Mouse (Mus musculus) G1E (cell line): ENCODE data around the gene Nhlrc2. TPM values are rescaled to one million over a fixed set of nuclear protein-coding genes. Genes with fewer than 3 reads are reported as not detected.
A peak's percentile ranks its signal among the peaks of the same experiment; 100 is the strongest.

Experiments used
- ATAC-seq: 2 replicates; pipeline ENCODE4 v1.8.0; 2016; ENCODE audit warnings: mild to moderate bottlenecking; ENCODE audit not compliant: insufficient number of reproducible peaks, poor library complexity, low FRiP score, severe bottlenecking; ENCODE audit errors: extremely low read depth
- DNase-seq: peaks from one replicate; pipeline ENCODE4 v3.0.0; 2012; ENCODE audit warnings: low spot score
- H3K27me3 ChIP-seq: 2 replicates; pipeline ENCODE4 v1.6.1; 2012; ENCODE audit warnings: mild to moderate bottlenecking, low read length, inconsistent platforms; ENCODE audit not compliant: insufficient read depth
- H3K36me3 ChIP-seq: replicated peaks from 2 replicates; pipeline ENCODE3; 2012; ENCODE audit warnings: mild to moderate bottlenecking, inconsistent platforms
- H3K4me1 ChIP-seq: 2 replicates; pipeline ENCODE4 v1.6.1; 2012; ENCODE audit warnings: low read depth, low read length, inconsistent platforms, mixed read lengths; ENCODE audit not compliant: insufficient read depth
- H3K4me3 ChIP-seq: 2 replicates; pipeline ENCODE4 v1.5.1; 2012; ENCODE audit warnings: low read depth, mild to moderate bottlenecking, inconsistent platforms, low read length, moderate library complexity, mixed read lengths
- H3K9me3 ChIP-seq: replicated peaks from 2 replicates; pipeline ENCODE4 v1.6.1; 2012; ENCODE audit warnings: inconsistent platforms
- CTCF ChIP-seq: IDR thresholded peaks from 2 replicates; pipeline ENCODE4 v1.5.1; 2012; ENCODE audit warnings: low read depth, low read length, inconsistent platforms, mixed read lengths
- GATA1 ChIP-seq: IDR thresholded peaks from 2 replicates; pipeline ENCODE4 v1.6.1; 2012; ENCODE audit warnings: borderline replicate concordance, low read length, inconsistent platforms, mixed read lengths
- GATA2 ChIP-seq: IDR thresholded peaks from 2 replicates; pipeline ENCODE4 v1.6.1; 2012; ENCODE audit warnings: low read depth, low read length, inconsistent platforms, borderline replicate concordance
- POLR2AphosphoS5 ChIP-seq: IDR thresholded peaks from 2 replicates; pipeline ENCODE4 v1.6.1; 2012; ENCODE audit warnings: low read depth, low read length, inconsistent platforms; ENCODE audit not compliant: insufficient replicate concordance
- TAL1 ChIP-seq: conservative IDR thresholded peaks from 2 replicates; pipeline ENCODE4 v1.6.1; 2012; ENCODE audit warnings: low read depth, low read length, inconsistent platforms, mixed read lengths
- polyA plus RNA-seq: library from polyadenylated mRNA; stranded (reverse); fragments of >175 nt; gene quantifications from 2 replicates; pipeline ENCODE4 v1.2.3, GENCODE M21; 2012
- total RNA-seq, 2 experiments: library from RNA; stranded (forward) in 1 of 2; stranded (reverse) in 1 of 2; fragments of 200-1000 nt in 1 of 2; fragments of >200 nt in 1 of 2; fragmentation: Nextera tagmentation in 1 of 2; gene quantifications; 2 replicates each; pipeline ENCODE4 v1.2.3; 2014 to 2017

The Nhlrc2 gene
- total and polyA plus RNA-seq, 3 experiments = 7.3 to 18.2 (median 16.7) TPM

DNA sequence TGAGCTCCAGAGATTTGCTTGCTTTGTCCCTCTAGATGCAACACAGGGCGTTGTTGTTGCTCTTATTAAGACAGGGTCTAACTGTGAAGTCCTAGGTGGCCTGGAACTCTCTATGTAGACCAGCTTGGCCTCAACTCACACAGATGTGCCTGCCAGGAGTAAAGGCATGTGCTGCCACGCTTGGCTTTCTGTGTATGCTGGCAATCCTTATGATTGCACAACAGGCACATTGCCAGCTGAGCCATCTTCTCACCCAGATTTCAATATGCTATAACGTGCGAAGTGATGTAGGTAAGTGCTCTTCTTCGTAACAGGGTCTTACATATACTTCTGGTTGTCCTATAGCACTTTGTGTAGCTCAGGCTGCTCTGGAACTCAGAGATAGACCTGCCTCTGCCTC, 23.9 kb downstream of the Nhlrc2 start:
- no peak overlapping the region for H3K4me3 ChIP-seq
- no peaks in the 10 kb centered on the region for H3K9me3 ChIP-seq
- DNase-seq = no peak
- no peak for ATAC-seq
- TF ChIP-seq POLR2AphosphoS5 (no peak), TAL1 (no peak), GATA2 (no peak), CTCF (no peak)
- peaks cover 55% of the 10 kb centered on the region for H3K36me3 ChIP-seq
- peaks cover 59% of the 10 kb centered on the region for H3K4me1 ChIP-seq
- H3K27me3 ChIP-seq = no peaks in the 10 kb centered on the region

DNA sequence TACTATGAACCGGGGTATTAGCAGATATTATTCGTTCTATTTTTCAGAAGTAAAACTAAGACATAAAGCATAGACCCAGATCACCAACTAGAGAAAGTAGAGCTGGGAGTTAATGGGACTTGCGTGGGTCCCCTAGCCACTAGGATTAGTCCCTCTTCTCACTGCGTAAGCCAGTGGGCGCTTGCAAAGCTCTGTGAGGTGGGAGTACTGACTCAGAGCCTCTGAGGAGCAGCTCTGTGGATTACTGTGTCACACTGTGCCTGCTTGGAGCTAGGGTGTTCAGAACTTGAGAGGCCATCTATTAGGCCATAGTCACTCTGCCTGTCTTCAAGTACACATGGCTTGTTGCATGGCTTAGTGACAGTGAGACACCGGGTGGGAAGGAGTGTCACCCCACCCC, 25.1 kb downstream of the Nhlrc2 start:
- DNase-seq = no peak
- TF ChIP-seq GATA1 (no peak), GATA2 (no peak), TAL1 (no peak)
- Histone ChIP-seq H3K4me3 (no peak overlapping the region), H3K36me3 (peaks cover 55% of the 10 kb centered on the region), H3K9me3 (no peaks in the 10 kb centered on the region), H3K27me3 (no peaks in the 10 kb centered on the region), H3K4me1 (peaks cover 61% of the 10 kb centered on the region)
- ATAC-seq = no peak

DNA sequence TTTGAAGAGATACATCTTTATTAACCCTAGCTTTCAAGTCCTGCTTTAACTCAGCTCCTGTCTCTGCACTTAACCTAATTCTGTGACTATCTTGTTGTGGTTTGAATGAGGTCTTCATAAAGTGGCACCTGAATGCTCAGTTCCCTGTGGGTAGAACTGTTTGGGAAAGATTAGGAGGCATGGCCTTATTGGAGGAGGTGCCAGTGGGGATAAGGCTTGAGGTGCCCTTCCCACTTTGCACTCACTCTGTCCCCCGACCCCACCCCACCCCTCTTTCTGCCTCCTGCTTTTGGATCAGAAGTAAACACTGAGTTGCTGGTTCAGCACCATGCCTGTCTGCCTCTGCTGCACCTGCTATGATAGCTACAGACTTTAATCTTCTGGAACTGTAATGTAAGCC, 29.7 kb downstream of the Nhlrc2 start:
- Histone ChIP-seq H3K9me3 (no peaks in the 10 kb centered on the region), H3K4me3 (no peak overlapping the region), H3K27me3 (no peaks in the 10 kb centered on the region), H3K36me3 (peaks cover 59% of the 10 kb centered on the region), H3K4me1 (peaks cover 37% of the 10 kb centered on the region)
- TF ChIP-seq GATA2 (no peak), TAL1 (peak; percentile 40; the same call in 1 of the 2 replicates), GATA1 (no peak)
- no peak for ATAC-seq
- DNase-seq = no peak

DNA sequence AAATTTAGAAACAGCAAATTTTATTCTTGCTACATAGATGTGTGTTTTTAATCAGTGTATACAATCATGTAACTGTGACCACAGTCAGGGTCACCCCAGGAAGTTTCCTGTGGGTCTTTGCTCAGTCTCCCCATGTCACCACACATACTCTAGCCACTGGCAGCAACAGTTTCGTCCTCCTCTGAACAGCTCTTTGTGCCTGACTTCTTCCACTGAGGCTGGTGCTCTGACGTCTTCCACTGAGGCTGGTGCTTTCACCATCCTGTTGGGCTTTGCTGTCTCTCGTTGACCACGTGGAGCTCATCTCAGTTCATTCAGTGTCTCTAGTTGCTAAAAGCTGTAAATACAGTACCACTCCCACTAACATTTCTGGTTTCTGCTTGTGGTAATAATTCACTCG, 33.9 kb downstream of the Nhlrc2 start:
- H3K36me3 ChIP-seq = peaks cover 79% of the 10 kb centered on the region
- peaks cover 18% of the 10 kb centered on the region for H3K4me1 ChIP-seq
- no peaks in the 10 kb centered on the region for H3K9me3 ChIP-seq
- no peaks in the 10 kb centered on the region for H3K27me3 ChIP-seq
- ATAC-seq = no peak
- H3K4me3 ChIP-seq = no peak overlapping the region
- TF ChIP-seq CTCF = no peak
- TF ChIP-seq TAL1 = no peak
- TF ChIP-seq GATA1 = no peak
- TF ChIP-seq GATA2 = no peak
- TF ChIP-seq POLR2AphosphoS5 = no peak
- no peak for DNase-seq

DNA sequence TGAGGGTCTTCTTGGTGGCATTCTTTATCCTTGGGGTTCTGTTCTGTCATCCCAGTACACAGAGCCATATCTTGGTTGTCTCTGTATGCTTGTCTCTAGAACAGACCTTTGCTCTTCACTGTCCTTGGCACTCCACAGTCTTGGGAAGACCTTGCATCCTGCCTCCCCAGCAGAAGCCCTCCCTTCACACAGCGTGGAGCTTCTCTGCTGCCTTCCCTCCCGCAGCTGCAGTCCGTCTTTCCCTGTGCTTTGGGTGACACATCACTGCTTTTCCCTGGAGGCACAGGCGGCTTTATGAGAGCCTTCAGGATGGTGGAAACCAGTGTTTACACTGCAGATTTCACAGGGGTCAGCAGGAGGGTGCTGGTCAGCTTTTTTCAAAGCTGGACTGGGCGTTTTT, 35.7 kb downstream of the Nhlrc2 start:
- no peak for ATAC-seq
- no peak overlapping the region for H3K4me3 ChIP-seq
- H3K27me3 ChIP-seq = no peaks in the 10 kb centered on the region
- H3K4me1 ChIP-seq = peaks cover 8% of the 10 kb centered on the region
- DNase-seq = no peak
- no peak for TF ChIP-seq CTCF
- TF ChIP-seq TAL1 = no peak
- no peak for TF ChIP-seq GATA2
- TF ChIP-seq POLR2AphosphoS5 = no peak
- TF ChIP-seq GATA1 = no peak
- no peaks in the 10 kb centered on the region for H3K9me3 ChIP-seq
- H3K36me3 ChIP-seq = peaks cover 82% of the 10 kb centered on the region

DNA sequence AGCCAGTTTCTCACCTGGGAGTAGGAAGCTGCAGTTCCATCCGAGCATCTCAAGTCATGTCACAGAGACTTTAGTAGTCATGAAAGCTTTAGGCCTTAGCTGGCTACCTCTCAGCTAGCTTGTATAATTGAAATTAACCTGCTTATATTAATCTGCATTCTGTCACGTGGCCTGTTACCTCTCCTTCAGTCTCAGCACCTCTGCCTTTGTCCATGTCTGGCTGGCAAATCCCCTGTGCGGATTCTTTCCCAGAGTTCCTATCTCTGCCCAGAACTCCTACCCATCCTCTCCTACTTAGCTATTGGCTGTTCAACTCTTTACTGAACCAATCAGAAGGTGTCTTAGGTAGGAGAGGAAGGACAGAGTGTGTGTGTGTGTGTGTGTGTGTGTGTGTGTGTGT, 36.2 kb downstream of the Nhlrc2 start:
- ATAC-seq = no peak
- Histone ChIP-seq H3K4me3 (no peak overlapping the region), H3K27me3 (no peaks in the 10 kb centered on the region), H3K4me1 (peaks cover 8% of the 10 kb centered on the region), H3K9me3 (no peaks in the 10 kb centered on the region), H3K36me3 (peaks cover 85% of the 10 kb centered on the region)
- TF ChIP-seq GATA2 (no peak), TAL1 (no peak), POLR2AphosphoS5 (no peak), CTCF (no peak), GATA1 (no peak)
- no peak for DNase-seq

DNA sequence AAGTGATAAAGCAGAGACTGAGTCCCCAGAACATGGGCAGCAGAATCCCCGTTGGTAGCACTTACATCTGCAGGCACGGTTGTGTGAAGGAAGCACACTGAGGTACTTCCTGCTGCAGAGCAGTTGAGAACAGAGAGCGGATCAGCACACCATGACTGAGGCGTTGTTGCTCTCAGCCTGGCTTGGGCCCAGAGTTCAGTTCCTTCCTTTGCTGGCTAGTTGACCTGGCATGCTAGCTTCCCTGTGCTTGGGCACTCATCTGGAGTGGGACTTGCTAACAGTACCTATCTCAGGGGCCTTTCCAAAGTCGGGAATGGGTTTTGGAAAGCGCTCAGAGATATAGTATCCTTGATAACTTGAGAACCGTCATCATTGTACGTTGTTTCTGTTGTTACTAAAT, 38.3 kb downstream of the Nhlrc2 start:
- Histone ChIP-seq H3K36me3 (peaks cover 91% of the 10 kb centered on the region), H3K27me3 (no peaks in the 10 kb centered on the region), H3K9me3 (no peaks in the 10 kb centered on the region), H3K4me3 (no peak overlapping the region), H3K4me1 (peaks cover 8% of the 10 kb centered on the region)
- ATAC-seq (no peak), DNase-seq (no peak)
- no peak for TF ChIP-seq GATA1
- TF ChIP-seq CTCF = no peak
- TF ChIP-seq GATA2 = no peak
- no peak for TF ChIP-seq POLR2AphosphoS5
- no peak for TF ChIP-seq TAL1
